In genomic region chr7:132015933-132016332, GRCm38 (mm10) we compare ENCODE assay signal across 28 mouse cellular contexts. TPM values are rescaled to one million over a fixed set of nuclear protein-coding genes. Genes with fewer than 3 reads are reported as not detected.
"Had no signal": no experiment of that assay in that cellular context is flagged by ENCODE, and none has a peak within 500 bp of the region (broad histone marks: within the 10 kb centered on the region; RNA-seq: fewer than 3 reads in every experiment).

No protein-coding gene starts in this region.

- DNase-seq: cerebellum, adult 2 months; cerebellum, adult 8-10 months; cerebellum, adult 9-10 months; cerebellum, adult 9-11 months; cerebellum, postnatal 10 days; cerebellum, postnatal 14 days; cerebellum, postnatal 25 days; cerebellum, postnatal 36 days; forebrain, postnatal 0 days; gastrocnemius, adult 2 months; gastrocnemius, postnatal 10 days; gastrocnemius, postnatal 14 days; gastrocnemius, postnatal 25 days; gastrocnemius, postnatal 36 days; heart, adult 18-20 months; heart, adult 2 months had no signal

- H3K4me3 ChIP-seq: embryonic facial prominence, embryonic 10.5 days; embryonic facial prominence, embryonic 12.5 days; embryonic facial prominence, embryonic 13.5 days; embryonic facial prominence, embryonic 15.5 days; erythroblast, embryonic 14.5 days; forebrain, embryonic 10.5 days; forebrain, embryonic 12.5 days; forebrain, embryonic 13.5 days; forebrain, embryonic 15.5 days; gastrocnemius, adult 2 months; heart, adult 2 months had no signal

- H3K27ac ChIP-seq: embryonic facial prominence, embryonic 10.5 days; embryonic facial prominence, embryonic 12.5 days; embryonic facial prominence, embryonic 13.5 days; embryonic facial prominence, embryonic 15.5 days; forebrain, embryonic 10.5 days; forebrain, embryonic 12.5 days; forebrain, embryonic 13.5 days; forebrain, embryonic 15.5 days; gastrocnemius, adult 2 months; heart, adult 2 months had no signal

- ATAC-seq: forebrain, embryonic 13.5 days; forebrain, embryonic 14.5 days; forebrain, embryonic 15.5 days; forebrain, embryonic 16.5 days; forebrain, postnatal 0 days had no signal

- H3K4me1 ChIP-seq: embryonic facial prominence, embryonic 12.5 days; embryonic facial prominence, embryonic 15.5 days had no signal

- H3K27me3 ChIP-seq: embryonic facial prominence, embryonic 12.5 days; embryonic facial prominence, embryonic 13.5 days; embryonic facial prominence, embryonic 15.5 days; forebrain, embryonic 13.5 days; forebrain, embryonic 15.5 days had no signal

- H3K4me2 ChIP-seq: embryonic facial prominence, embryonic 12.5 days; embryonic facial prominence, embryonic 13.5 days; embryonic facial prominence, embryonic 15.5 days; forebrain, embryonic 12.5 days; forebrain, embryonic 13.5 days; forebrain, embryonic 15.5 days had no signal

- H3K9me3 ChIP-seq: embryonic facial prominence, embryonic 10.5 days; embryonic facial prominence, embryonic 12.5 days; embryonic facial prominence, embryonic 13.5 days; embryonic facial prominence, embryonic 15.5 days; forebrain, embryonic 10.5 days; forebrain, embryonic 12.5 days; forebrain, embryonic 13.5 days; forebrain, embryonic 15.5 days had no signal

- H3K9ac ChIP-seq: embryonic facial prominence, embryonic 12.5 days; embryonic facial prominence, embryonic 13.5 days; embryonic facial prominence, embryonic 15.5 days; forebrain, embryonic 12.5 days; forebrain, embryonic 13.5 days; forebrain, embryonic 15.5 days; forebrain, postnatal 0 days had no signal

- H3K36me3 ChIP-seq: embryonic facial prominence, embryonic 10.5 days; embryonic facial prominence, embryonic 12.5 days; embryonic facial prominence, embryonic 13.5 days; embryonic facial prominence, embryonic 15.5 days; forebrain, embryonic 10.5 days; forebrain, embryonic 12.5 days; forebrain, embryonic 15.5 days had no signal

RNA-seq across cellular contexts. Expression of gene Gpr26, which starts 49.7 kb away (rescaled TPM):
- polyA plus RNA-seq: embryonic facial prominence, embryonic 10.5 days; embryonic facial prominence, embryonic 15.5 days; erythroblast, embryonic 14.5 days; gonadal fat pad, adult 2 months; heart, adult 2 months had no signal
